Mouse (Mus musculus) CH12.LX (cell line): ENCODE measurements at regions not wholly inside any gene's neighbourhood (a gene's known extent, or its start where the extent isn't known, plus 50 kb on each side); places are given as distances from the start of the nearest gene placed in this dataset.

Source experiments
- DNase-seq: peaks from one replicate; pipeline ENCODE4 v3.0.0-alpha.2; 2013; ENCODE audit errors: extremely low read depth
- H3K27ac ChIP-seq: 2 replicates; pipeline ENCODE4 v1.5.1; 2012; ENCODE audit warnings: low read depth, mild to moderate bottlenecking, control low read depth, moderate library complexity; ENCODE audit not compliant: insufficient read depth
- H3K27me3 ChIP-seq: replicated peaks from 2 replicates; pipeline ENCODE3; 2012; ENCODE audit warnings: inconsistent platforms
- H3K36me3 ChIP-seq, 2 experiments: replicated peaks in 1 of 2; 2 replicates each; pipeline versions ENCODE3 to v1.6.1; 2012; ENCODE audit warnings: inconsistent platforms in 1 of 2, low read length in 1 of 2, mild to moderate bottlenecking in 1 of 2, mixed read lengths in 1 of 2, moderate library complexity in 1 of 2; ENCODE audit not compliant: control insufficient read depth in 1 of 2, insufficient read depth in 1 of 2
- H3K4me1 ChIP-seq, 2 experiments: 2 replicates each; pipeline ENCODE4 v1.6.1; 2012; ENCODE audit warnings: inconsistent platforms in 1 of 2, moderate library complexity in 1 of 2; ENCODE audit not compliant: insufficient read depth in 2 of 2, control insufficient read depth in 1 of 2
- H3K4me2 ChIP-seq: 2 replicates; pipeline ENCODE4 v1.6.1; 2012; ENCODE audit warnings: low read depth, mild to moderate bottlenecking, control low read depth; ENCODE audit not compliant: poor library complexity, insufficient read depth, severe bottlenecking
- H3K4me3 ChIP-seq, 3 experiments: fragments of 150-350 bp in 1 of 3; sonication (generic) in 1 of 3; replicated peaks in 1 of 3; 2 replicates each; pipeline versions ENCODE3 to v1.5.1; 2011 to 2012; ENCODE audit warnings: low read depth in 2 of 3, low read length in 2 of 3, mild to moderate bottlenecking in 2 of 3, moderate library complexity in 2 of 3, control low read depth in 1 of 3, improper control_type of control experiment in 1 of 3, inconsistent platforms in 1 of 3, mixed read lengths in 1 of 3; ENCODE audit not compliant: poor library complexity in 1 of 3
- H3K79me2 ChIP-seq: replicated peaks from 2 replicates; pipeline ENCODE4 v1.6.1; 2012; ENCODE audit warnings: mild to moderate bottlenecking, moderate library complexity; ENCODE audit not compliant: control insufficient read depth, poor library complexity, insufficient read depth, severe bottlenecking; ENCODE audit errors: extremely low read depth
- H3K9ac ChIP-seq: 2 replicates; pipeline ENCODE4 v1.6.1; 2012; ENCODE audit warnings: low read depth, mild to moderate bottlenecking, control low read depth, moderate library complexity; ENCODE audit not compliant: insufficient read depth
- H3K9me3 ChIP-seq: replicated peaks from 2 replicates; pipeline ENCODE3; 2012; ENCODE audit warnings: low read length, inconsistent platforms, mixed read lengths
- BHLHE40 ChIP-seq: IDR thresholded peaks from 2 replicates; pipeline ENCODE4 v1.6.1; 2011; ENCODE audit warnings: mild to moderate bottlenecking, low read depth, low read length, improper control_type of control experiment
- CHD1 ChIP-seq: IDR thresholded peaks from 2 replicates; pipeline ENCODE4 v1.6.1; 2012; ENCODE audit warnings: low read depth, low read length, improper control_type of control experiment, inconsistent platforms
- CHD2 ChIP-seq: IDR thresholded peaks from 2 replicates; pipeline ENCODE4 v1.6.1; 2011; ENCODE audit warnings: low read length, improper control_type of control experiment
- ELF1 ChIP-seq: IDR thresholded peaks from 2 replicates; pipeline ENCODE4 v1.6.1; 2014; ENCODE audit warnings: low read depth, mild to moderate bottlenecking, inconsistent platforms, low read length, improper control_type of control experiment
- JUN ChIP-seq: IDR thresholded peaks from 2 replicates; pipeline ENCODE4 v1.6.1; 2011; ENCODE audit warnings: low read depth, mild to moderate bottlenecking, low read length, improper control_type of control experiment, moderate library complexity; ENCODE audit not compliant: insufficient read depth
- JUND ChIP-seq: conservative IDR thresholded peaks from 2 replicates; pipeline ENCODE4 v1.6.1; 2011; ENCODE audit warnings: low read depth, low read length, improper control_type of control experiment
- MYC ChIP-seq: IDR thresholded peaks from 2 replicates; pipeline ENCODE4 v1.6.1; 2011; ENCODE audit warnings: low read depth, mild to moderate bottlenecking, improper control_type of control experiment, low read length
- NELFE ChIP-seq: IDR thresholded peaks from 2 replicates; pipeline ENCODE4 v1.6.1; 2011; ENCODE audit warnings: low read depth, low read length, improper control_type of control experiment
- POLR2A ChIP-seq: IDR thresholded peaks from 2 replicates; pipeline ENCODE4 v1.6.1; 2011; ENCODE audit warnings: low read depth, mild to moderate bottlenecking, improper control_type of control experiment, low read length
- RAD21 ChIP-seq: IDR thresholded peaks from 2 replicates; pipeline ENCODE4 v1.6.1; 2011; ENCODE audit warnings: low read depth, mild to moderate bottlenecking, low read length, improper control_type of control experiment, moderate library complexity
- RCOR1 ChIP-seq: conservative IDR thresholded peaks from 2 replicates; pipeline ENCODE4 v1.6.1; 2012; ENCODE audit warnings: low read depth, mild to moderate bottlenecking, inconsistent platforms, low read length, improper control_type of control experiment
- SIN3A ChIP-seq: IDR thresholded peaks from 2 replicates; pipeline ENCODE4 v1.6.1; 2012; ENCODE audit warnings: low read length, improper control_type of control experiment, inconsistent platforms
- SMC3 ChIP-seq: IDR thresholded peaks from 2 replicates; pipeline ENCODE4 v1.6.1; 2011; ENCODE audit warnings: low read depth, low read length, improper control_type of control experiment
- TBP ChIP-seq: conservative IDR thresholded peaks from 2 replicates; pipeline ENCODE4 v1.6.1; 2011; ENCODE audit warnings: low read depth, low read length, improper control_type of control experiment
- TCF12 ChIP-seq: IDR thresholded peaks from 2 replicates; pipeline ENCODE4 v1.6.1; 2014; ENCODE audit warnings: low read depth, mild to moderate bottlenecking, inconsistent platforms, low read length, improper control_type of control experiment
- USF2 ChIP-seq: conservative IDR thresholded peaks from 2 replicates; pipeline ENCODE4 v1.6.1; 2011; ENCODE audit warnings: low read depth, low read length, improper control_type of control experiment
- dilution Hi-C: fragments of 300-500 bp; cut with MboI; formaldehyde crosslinking; loops from 2 replicates; pipeline ENCODE4 v1.14.3; 2020; ENCODE audit warnings: low sequenced_read_pairs; ENCODE audit not compliant: extremely low pct_unique_long_range_greater_than_20kb, extremely low pct_ligation_motif_present
- in situ Hi-C: fragments of 300-500 bp; cut with MboI; formaldehyde crosslinking; loops from 3 replicates; pipeline ENCODE4 v1.14.3; 2019; ENCODE audit warnings: low sequenced_read_pairs, low pct_ligation_motif_present, low pct_unique_long_range_greater_than_20kb, mixed read lengths

DNA sequence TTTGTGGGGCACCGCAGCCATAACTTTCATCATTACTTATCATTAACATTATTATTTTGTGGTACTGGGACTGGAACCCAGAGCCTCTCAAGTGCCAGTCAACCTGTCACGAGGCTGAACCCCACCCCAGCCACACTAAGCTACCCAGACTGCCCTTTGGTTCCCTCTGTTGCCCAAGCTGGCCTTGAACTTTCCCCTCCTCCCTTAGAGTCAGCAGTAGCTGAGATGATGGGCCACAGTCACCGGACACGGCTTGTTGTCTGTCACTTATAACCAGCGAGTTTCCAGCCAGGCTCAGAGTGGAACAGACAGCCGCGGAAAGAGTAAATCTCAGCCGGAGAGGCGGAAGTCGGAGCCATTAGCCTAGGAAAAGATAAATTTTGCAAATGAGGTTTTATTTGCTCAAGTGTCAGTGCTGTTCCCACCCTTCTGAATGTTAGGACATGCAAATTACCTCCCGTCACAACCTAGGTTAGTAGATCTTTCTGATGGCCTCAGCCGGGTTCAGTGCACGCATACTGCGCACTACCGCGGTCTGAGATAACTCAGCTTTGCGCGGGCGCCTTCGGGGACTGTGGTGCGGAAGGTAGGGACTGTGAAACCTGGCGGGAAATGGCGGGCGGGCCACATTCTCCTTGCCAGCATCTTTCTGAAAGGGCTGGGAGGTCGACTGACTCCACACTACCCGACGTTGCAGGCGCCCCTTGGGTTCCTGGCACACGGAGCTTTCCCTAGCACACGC, 152.7 kb downstream of the Bmp7 start:
- no peak overlapping the region for H3K9ac ChIP-seq
- H3K36me3 ChIP-seq, result no peaks in the 10 kb centered on the region
- no peak overlapping the region for H3K4me3 ChIP-seq
- peaks cover 22% of the 10 kb centered on the region for H3K9me3 ChIP-seq
- H3K4me1 ChIP-seq, result no peaks in the 10 kb centered on the region
- H3K27ac ChIP-seq, result no peak overlapping the region
- in situ Hi-C loops (no loop called here), dilution Hi-C loops (no loop called here)
- no peaks in the 10 kb centered on the region for H3K79me2 ChIP-seq
- H3K27me3 ChIP-seq, result peaks cover 70% of the 10 kb centered on the region
- H3K4me2 ChIP-seq, result no peak overlapping the region
- TF ChIP-seq CHD2, result no peak
- no peak for TF ChIP-seq JUN
- TF ChIP-seq BHLHE40, result no peak
- no peak for TF ChIP-seq USF2
- no peak for TF ChIP-seq NELFE
- TF ChIP-seq TBP, result no peak
- no peak for TF ChIP-seq POLR2A
- no peak for TF ChIP-seq TCF12
- no peak for TF ChIP-seq CHD1
- no peak for TF ChIP-seq RCOR1
- TF ChIP-seq SMC3, result no peak
- TF ChIP-seq ELF1, result no peak
- no peak for TF ChIP-seq SIN3A
- no peak for TF ChIP-seq MYC
- no peak for TF ChIP-seq JUND
- no peak for DNase-seq

DNA sequence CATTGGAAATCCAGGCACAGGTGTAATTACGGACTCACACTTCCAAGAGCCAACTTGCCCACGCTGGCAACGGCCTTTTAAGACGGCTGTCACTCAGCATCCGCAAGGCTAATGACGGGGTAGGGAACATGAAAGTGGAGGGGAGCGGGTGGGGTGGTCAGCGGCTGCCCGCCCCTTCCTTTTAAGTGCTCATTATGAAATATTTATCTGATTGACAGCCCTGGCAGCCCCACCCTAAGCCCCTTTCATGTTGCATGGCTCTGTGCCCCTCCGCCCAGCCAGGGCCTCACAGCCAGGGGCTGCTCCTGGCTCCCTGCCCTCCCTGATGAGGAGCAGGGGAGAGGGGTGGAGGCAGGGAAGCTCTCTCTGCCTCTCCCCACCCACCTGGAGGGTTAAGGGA, 150.9 kb downstream of the Bmp7 start:
- no peak overlapping the region for H3K4me3 ChIP-seq
- no peak for TF ChIP-seq RAD21
- TF ChIP-seq, all 38 proteins: peak for 0
- no peak for DNase-seq
- H3K27me3 ChIP-seq, result peaks cover 79% of the 10 kb centered on the region
- in situ Hi-C loops, result no loop called here
- H3K4me1 ChIP-seq, result no peaks in the 10 kb centered on the region
- H3K27ac ChIP-seq, result no peak overlapping the region
- no peaks in the 10 kb centered on the region for H3K36me3 ChIP-seq
- H3K4me2 ChIP-seq, result no peak overlapping the region
- no peaks in the 10 kb centered on the region for H3K79me2 ChIP-seq
- H3K9me3 ChIP-seq, result peaks cover 9% of the 10 kb centered on the region
- H3K9ac ChIP-seq, result no peak overlapping the region
- dilution Hi-C loops, result no loop called here
